Mouse (Mus musculus): Measurements from ENCODE around the gene Dusp13. TPM values are rescaled to one million over a fixed set of nuclear protein-coding genes. Genes with fewer than 3 reads are reported as not detected.
A peak's percentile ranks its signal among the peaks of the same experiment; 100 is the strongest.

Dusp13 gene
- total RNA-seq, 2 experiments from 2014 or later: 0.34 to 0.39 TPM

GRCm38 (mm10) chr14:21748142-21748870 is 2.7 kb downstream of the Dusp13 start:
- intact Hi-C loops (cut with DNase I): loop anchor here (5.0 kb wide), 1 partner anchor 251 kb away; no protein-coding TSS in a partner anchor
- DNase-seq (ENCODE audit: low spot score): no peak

- intact Hi-C loops (cut with DNase I): loop anchor here (5.0 kb wide), 1 partner anchor 250 kb away; no protein-coding TSS in a partner anchor
- no peak for DNase-seq (ENCODE audit: low spot score)
These were observed 3.4 kb downstream of the Dusp13 start for GRCm38 (mm10) chr14:21747436-21748141.

GRCm38 (mm10) chr14:21746846-21747245 is 4.1 kb downstream of the Dusp13 start:
- DNase-seq (ENCODE audit: low spot score): no peak
- intact Hi-C loops (cut with DNase I): loop anchor here (5.0 kb wide), 1 partner anchor 250 kb away; no protein-coding TSS in a partner anchor

DNA sequence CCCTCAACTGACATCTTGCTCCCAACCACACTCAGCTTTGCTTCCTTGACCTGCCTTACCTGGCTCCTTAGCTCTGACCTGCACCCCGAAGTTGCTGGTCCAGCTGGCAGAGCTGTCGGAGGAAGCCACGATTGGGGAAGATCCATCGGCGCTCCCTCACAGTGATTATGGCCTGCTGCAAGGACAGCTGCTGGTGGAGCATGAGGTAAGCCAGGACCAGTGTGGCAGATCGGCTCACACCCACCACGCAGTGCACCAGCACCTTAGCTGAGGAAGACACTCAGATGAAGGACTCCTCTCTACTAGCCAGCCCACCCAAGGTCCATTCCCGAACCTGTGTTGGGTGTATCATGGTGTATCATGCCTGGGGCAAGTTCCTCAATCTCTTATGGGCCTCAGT is 4.7 kb downstream of the Dusp13 start:
- intact Hi-C loops (cut with DNase I): loop anchor here (5.0 kb wide), 1 partner anchor 249 kb away; no protein-coding TSS in a partner anchor
- DNase-seq (ENCODE audit: low spot score): no peak

DNA sequence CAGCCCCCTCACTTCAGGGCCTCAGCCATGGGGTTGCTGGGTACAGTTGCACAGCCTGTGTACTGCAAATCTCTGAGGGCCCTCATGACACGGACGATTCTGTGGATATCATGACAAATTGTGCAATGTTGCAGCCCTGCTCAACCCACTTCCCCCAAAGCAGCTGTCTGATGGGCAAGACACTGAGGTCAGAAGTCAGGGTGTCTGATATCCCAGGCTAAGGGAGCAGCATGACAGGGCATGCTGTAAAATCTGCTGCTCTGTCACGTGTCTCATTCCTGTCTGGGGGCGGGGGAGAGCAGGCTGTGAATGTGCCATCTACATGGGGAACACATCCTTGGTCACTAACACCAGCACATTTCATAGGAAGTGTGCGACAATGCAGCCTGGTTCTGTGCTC is 5.8 kb downstream of the Dusp13 start:
- DNase-seq (ENCODE audit: low spot score): no peak
- intact Hi-C loops (cut with DNase I): loop anchor here (5.0 kb wide), 1 partner anchor 248 kb away; no protein-coding TSS in a partner anchor

DNA sequence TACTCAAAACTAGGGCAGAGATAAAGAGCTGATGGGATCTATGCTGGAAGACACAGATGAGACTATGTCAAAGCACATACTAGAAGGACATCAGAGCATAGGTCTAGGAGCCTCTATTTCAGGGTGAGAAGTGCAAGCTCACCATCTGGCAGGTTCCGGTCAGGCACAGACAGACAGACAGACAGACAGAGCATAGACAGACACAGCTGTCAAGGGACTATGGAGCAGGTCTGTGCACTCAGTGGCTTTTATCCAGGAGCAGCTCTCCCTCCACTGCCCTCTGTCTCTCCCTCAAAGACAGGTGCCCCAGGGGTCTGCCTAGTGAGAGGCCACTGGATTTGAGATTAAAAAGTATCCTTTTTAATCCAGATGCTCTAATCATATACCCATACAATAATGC is 6.8 kb downstream of the Dusp13 start:
- no peak for DNase-seq (ENCODE audit: low spot score)
- intact Hi-C loops (cut with DNase I): loop anchor here (5.0 kb wide), 1 partner anchor 47 kb away; no protein-coding TSS in a partner anchor

GRCm38 (mm10) chr14:21742441-21742840 is 8.5 kb downstream of the Dusp13 start:
- no peak for DNase-seq (ENCODE audit: low spot score)

GRCm38 (mm10) chr14:21741786-21742185 is 9.2 kb downstream of the Dusp13 start:
- intact Hi-C loops (cut with DNase I): loop anchor here (1.0 to 5.0 kb wide), 4 partner anchors 44 to 621 kb away; no protein-coding TSS in a partner anchor
- DNase-seq (ENCODE audit: low spot score): peak; percentile 50

More at GRCm38 (mm10) chr14:21742441-21742840, 8.5 kb downstream of the Dusp13 start:
- intact Hi-C loops (cut with DNase I): loop anchor here (1.0 to 5.0 kb wide), 2 partner anchors 45 to 605 kb away; no protein-coding TSS in a partner anchor

- no peak for DNase-seq (ENCODE audit: low spot score)
- intact Hi-C loops (cut with DNase I): loop anchor here (2.0 to 5.0 kb wide), 3 partner anchors 44 to 621 kb away; no protein-coding TSS in a partner anchor
These were observed 9.7 kb downstream of the Dusp13 start for GRCm38 (mm10) chr14:21741314-21741713.

DNA sequence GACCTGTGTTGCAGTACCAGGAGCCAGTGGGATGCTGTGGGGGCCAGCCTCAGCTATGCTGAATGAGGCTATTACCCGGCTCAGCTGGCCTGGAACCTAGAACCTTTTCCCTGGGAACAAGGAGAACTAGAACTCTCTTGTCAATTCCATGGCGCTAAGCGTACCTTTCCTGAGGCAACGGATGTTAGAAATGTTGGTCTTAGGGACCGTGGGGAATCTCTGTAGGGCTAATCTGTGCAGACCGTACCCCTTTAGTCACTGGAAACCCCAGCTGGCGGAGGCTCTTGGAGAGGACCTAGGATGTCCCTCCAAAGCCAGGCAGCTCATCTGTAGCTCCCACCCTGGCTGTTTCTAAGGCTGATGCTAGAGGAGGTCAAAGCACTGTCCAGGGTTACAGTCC is 10.6 kb downstream of the Dusp13 start:
- no peak for DNase-seq (ENCODE audit: low spot score)
- intact Hi-C loops (cut with DNase I): loop anchor here (2.0 to 5.0 kb wide), 3 partner anchors 43 to 620 kb away; no protein-coding TSS in a partner anchor

- intact Hi-C loops (cut with DNase I): no loop called here
- DNase-seq (ENCODE audit: low spot score): no peak
These were observed 17.7 kb downstream of the Dusp13 start for GRCm38 (mm10) chr14:21733131-21733905.

DNA sequence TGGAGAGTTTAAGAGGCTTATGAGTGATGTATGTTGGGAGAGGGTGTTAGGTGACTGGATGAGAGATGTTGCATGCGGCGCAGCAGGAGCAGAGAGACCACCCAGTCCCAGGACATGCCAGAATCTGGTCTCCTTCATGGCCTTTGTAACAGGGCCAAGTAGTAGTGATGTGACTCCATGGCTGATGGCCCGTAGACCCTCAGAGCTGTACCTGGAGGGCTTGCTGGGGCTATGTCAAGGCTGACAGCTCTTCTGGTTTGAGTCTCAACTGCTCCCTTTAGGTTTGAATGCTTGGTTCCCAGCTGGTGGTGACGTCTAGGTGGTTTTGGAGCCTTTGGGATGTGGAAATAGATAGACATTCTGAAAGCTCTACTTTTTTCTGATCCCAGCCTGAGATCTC is 21.0 kb downstream of the Dusp13 start:
- intact Hi-C loops (cut with DNase I): no loop called here
- no peak for DNase-seq (ENCODE audit: low spot score)

- DNase-seq (ENCODE audit: low spot score): no peak
- intact Hi-C loops (cut with DNase I): no loop called here
These were observed 21.8 kb downstream of the Dusp13 start for GRCm38 (mm10) chr14:21729031-21729732.

GRCm38 (mm10) chr14:21722021-21722698 is 28.8 kb downstream of the Dusp13 start:
- no peak for DNase-seq (ENCODE audit: low spot score)
- intact Hi-C loops (cut with DNase I): no loop called here

DNA sequence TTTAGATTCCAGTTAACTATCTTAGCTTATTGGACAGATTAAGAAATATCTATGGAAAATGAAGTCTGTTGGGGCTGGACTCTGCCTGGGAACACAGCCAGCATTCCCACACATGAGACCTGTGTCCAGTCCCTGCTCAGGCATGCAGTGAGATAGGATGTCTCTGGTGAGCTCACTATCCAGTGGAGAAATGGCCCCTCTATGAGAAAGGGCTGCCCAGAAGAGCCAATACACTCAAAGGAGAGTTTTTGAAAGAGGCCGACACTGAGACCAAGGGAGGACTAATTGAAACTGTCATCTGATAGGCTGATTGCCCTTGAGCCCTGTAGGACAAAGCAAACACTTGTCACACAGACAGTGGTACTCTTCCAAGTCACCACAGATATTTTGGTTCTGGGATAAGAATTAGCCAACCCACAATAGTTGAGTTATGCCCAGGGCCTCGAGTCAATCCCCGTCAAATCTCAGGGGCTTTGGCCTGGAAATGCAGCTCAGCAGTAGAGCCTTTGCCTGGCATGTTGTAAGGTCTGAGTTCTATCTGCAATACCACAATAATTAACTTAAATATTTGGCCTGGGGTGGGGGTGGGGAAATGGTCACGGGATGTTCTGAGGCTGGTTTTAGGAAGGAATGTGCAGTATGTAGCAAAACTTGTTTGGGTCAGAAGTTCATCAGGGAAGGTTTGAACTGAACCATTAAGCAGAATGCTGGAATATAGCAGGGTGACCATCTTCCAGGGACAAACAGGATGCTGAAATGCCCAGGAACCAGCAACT is 30.4 kb downstream of the Dusp13 start:
- no peak for DNase-seq (ENCODE audit: low spot score)
- intact Hi-C loops (cut with DNase I): no loop called here

DNA sequence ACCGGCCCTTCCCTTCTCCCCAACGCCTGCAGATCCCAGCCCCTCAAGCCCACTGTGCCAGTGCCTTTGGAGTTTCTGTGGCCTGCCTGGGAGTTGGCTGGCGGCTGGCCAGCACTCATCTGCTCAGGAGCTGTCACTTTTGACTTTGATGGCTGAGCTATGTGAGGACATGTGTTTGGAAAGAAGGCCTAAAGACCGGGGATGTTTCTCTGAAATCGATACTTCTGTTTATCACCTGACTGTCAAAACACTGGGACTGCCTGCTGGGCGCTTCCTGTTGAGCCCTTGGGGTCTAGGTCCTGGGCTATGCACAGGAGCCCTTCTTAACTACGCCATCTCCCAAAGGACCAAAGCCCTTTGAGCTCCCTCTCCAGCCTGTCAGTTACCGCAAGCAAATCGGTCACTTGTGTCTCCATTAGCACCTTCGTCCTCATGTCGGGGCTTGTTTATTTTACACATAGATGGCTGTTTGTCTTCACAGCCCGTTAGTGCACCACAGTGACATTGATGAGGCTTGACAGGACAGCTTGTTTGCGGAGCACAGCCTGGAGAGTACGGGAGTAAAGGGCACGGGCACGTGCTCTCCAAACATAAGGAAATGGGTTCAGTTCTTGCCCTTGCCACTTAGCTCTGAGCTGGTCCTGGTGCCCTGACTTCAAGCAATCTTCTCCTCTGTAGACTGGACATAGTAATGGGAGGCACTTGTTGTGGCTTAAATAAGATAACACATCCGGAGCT is 31.2 kb downstream of the Dusp13 start:
- intact Hi-C loops (cut with DNase I): no loop called here

DNA sequence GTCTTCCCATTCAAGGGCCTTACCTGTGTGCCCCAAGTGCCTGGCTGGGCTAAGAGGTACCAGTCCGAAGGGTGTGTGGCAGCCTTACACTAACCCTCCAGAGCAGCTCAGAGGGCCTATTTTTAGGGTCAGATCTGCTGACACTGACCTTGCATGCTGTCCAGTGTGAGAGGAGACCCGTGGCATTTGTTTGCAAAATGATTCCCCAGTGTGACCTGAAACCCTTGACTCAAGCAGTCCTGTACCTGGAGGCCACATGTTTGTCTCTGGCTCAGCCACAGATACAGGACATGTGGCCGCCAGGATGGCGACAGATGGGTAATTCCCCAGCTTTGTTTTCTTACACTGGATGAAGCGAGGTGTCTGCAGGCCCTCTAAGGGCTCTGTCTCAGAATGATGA is 36.5 kb downstream of the Dusp13 start, which contains the start of gene Dupd1:
Dupd1 (minus strand) TSS at position 91 of the 400 bp plus-strand sequence.
- DNase-seq (ENCODE audit: low spot score): no peak
- intact Hi-C loops (cut with DNase I): no loop called here

More for the DNA sequence above, 31.2 kb downstream of the Dusp13 start:
- no peak for DNase-seq (ENCODE audit: low spot score)
